Mouse (Mus musculus) cerebellum, postnatal 25 days (tissue): ENCODE data around the gene Irgc1.

Source experiments
- DNase-seq, 2 experiments: peaks; one replicate each; pipeline ENCODE4 v3.0.0; 2021; ENCODE audit warnings: mixed read lengths in 2 of 2

Gene Irgc1

GRCm38 (mm10) chr7:24451855-24452311, at the start of gene Irgc1:
Gene Irgc1 (minus strand): TSS chr7:24452297.
- no peak for DNase-seq

DNA sequence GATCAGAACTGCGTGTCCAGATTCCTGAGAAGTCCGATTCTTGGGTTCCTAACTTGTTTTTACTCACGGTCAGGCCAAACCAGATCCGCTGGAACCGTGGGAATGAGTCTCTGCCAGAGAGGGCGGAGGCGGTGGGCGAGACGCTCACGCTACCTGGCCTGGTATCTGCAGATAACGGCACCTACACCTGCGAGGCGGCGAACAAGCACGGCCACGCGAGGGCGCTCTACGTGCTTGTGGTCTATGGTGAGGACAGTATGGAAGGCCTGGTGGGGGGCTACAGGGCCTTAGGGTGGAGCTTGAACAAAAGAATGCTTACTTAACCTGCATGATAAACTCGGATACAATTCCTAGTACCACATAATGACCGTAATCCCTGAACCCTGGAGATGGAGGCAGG, 49.4 kb upstream of the Irgc1 start:
- peak; percentile 56 to 74 for DNase-seq

DNA sequence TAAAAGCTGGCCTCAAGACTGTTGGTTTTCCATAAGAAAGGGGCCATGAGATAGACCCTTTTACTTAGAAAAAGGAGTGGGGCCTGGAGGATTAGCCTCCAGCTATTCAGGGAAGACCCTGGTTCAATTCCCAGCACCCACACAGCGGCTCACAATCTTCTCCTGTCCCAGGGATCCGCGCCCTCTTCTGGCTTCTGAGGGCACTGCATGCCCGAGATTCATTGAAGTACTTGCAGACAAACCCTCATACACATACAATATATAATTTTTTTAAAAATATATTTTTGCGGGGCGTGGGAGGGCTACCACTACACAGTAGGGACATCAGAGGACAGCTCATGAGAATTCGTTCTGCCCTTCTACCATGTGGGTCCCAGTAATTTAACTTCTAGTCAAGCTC, 48.8 kb upstream of the Irgc1 start:
- DNase-seq, result peak; percentile 47 to 74

DNA sequence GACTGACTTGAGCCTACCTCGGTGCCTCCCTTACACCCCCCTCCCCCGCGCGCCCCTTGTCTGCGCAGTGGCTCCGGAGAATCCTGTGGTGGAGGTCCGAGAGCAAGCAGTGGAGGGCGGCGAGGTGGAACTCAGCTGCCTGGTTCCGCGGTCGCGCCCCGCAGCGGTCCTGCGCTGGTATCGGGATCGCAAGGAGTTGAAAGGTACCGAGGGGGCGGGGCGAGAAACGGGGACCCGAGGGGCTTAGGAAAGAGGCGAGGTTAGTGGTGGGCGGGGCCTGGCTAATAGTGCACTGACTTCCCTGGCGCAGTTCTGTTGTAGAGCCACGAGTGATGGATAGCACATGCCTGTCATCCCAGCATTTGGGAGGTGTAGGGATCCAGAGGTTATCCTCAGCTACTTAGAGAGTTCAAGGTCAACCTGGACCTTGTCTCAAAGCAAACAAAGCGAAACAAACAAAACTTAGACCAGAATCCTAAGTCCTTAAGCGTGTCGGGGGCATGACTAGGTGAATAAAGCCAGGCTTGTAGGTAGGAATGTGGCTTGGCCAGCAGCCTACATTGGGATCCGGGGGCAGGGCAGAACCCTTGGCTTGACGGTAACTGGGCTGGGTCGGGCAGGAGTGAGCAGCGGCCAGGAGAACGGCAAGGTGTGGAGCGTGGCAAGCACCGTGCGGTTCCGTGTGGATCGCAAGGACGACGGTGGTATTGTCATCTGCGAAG, 47.9 kb upstream of the Irgc1 start:
- DNase-seq, result peak in 1 of 2 experiments; percentile 41

DNA sequence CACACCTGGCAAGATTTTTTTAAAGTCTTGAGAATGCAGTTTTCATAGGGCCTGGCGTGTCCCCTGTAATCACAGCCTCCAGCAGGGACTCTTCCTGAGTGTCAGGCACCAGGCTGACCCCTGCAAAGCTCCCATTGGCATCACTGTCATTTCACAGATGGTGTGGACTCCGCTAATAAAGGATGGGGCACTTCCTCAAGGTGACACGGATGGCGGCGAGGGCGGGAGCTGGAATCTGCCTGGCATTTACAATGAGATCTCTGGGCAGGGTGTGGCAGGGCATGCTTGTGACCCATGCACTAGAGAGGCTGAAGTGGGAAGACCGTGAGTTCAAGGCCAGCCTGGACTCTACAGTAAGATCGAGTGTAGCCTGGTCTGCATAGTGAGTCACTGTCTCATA, 36.2 kb upstream of the Irgc1 start:
- peak; percentile 68 to 71 for DNase-seq

DNA sequence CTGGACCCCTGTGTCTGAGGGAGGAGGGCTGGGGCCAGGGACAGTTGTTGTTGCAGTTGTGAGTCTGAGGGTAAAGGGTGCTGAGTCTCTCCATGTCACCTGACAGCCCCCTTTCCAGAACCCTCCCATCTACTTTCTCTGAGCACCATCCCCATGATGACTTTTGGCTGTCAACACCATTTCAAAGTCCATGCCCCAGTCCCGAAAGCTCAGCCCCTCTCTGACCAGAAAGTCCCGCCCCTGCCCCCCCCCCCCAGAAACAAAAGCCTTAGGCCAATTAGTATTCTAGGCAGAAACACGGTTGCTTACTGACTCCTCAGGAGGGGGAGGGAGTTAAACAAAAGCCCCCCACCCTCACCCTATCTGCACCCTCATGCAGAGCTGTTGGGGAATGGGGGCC, 35.3 kb upstream of the Irgc1 start:
- no peak for DNase-seq

- DNase-seq, result peak in 1 of 2 experiments; percentile 30
Observed at GRCm38 (mm10) chr7:24486654-24487130, 34.6 kb upstream of the Irgc1 start.

- peak in 1 of 2 experiments; percentile 23 for DNase-seq
Observed at GRCm38 (mm10) chr7:24485481-24485880, 33.4 kb upstream of the Irgc1 start.

DNA sequence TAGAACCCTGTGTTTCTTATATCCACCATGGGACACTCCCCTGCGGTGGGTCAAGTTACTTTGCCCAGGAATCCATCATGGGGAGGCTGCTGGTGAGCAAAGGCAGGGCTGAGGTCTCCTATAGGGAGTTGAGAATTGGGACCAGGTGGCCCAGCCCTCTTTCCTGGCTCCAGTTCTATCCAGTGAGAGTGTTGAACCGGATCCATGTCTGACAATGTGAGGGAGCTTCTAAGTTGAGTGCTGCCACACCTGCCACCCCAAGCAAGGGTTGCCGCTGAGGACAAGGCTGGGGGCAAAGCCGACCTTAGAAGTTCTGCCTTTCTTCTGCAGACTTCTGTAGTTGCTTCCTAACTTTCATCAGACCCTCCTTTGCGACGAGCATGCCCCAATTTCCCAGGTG, 31.2 kb upstream of the Irgc1 start:
- peak; percentile 45 to 48 for DNase-seq

DNA sequence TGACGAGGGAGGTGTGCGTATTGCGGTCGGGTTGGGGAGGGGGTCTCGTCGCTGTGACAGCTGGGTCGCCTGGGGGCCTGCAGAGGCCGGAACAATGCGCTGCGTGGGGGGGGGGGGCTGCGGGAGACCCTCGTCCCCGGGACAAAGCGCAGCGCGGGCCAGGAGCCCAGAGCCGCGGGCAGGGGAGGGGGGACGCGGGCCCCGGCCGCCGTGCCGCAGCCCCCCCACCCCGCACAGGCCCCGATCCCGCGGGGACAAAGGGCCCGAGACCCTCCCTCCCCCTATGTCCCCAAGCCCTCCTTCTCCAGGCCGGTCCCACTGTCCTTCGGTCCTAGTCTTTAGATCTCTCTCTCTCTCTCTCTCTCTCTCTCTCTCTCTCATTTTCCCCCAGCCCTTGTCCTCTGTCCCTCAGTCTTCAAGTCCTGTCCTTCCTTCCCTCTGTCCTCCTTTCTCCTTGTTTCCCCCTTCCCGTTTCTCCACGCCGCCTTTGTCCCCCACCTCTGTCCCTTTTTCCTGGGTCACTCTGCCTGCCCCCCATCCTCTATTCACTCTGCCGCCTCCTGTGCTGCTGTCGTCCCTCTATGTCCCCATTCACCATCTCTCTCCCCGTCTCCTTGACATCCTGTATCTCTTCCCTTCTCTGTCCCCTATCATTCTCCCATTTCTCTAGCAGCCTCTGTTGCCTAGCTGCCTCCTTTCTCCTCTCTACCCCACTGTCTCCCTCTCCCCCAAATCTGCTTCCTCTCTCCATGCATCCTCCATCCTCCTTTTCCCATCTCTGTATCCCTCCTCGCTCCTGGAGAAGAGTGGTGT, 30.3 kb upstream of the Irgc1 start:
- peak; percentile 28 to 44 for DNase-seq

DNA sequence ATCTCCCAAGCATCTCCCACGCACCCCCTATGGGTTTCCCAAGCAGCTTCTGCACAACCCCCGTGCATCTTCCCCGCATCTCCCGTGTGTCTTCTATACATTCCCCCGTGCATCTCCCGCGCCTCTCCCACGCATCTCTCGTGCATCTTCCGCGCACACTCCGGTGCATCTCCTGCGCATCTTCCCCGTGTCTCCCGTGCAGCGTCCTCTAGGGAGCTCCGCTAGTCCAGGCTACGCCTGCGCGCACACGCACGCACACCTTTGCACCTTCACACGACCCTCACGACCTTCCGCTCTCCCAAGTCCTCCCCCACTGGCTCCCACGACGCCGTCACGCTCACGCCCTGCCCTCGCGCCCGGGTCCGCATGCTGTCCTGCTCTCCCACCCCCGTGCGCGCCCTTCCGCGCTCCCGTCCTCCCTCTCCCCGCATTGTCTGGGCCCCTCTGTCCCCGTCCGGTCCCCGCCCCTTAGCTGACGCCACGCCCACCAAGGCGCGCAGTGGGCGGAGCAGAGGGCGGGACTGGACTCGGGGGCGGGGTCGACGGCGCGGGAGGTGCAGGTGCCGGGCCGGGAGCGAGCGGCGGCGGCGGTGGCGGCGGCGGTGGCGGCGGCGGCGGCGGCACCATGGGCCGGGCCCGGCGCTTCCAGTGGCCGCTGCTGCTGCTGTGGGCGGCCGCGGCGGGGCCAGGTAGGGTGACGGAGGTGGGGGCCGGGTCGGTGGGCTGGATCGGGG, 29.5 kb upstream of the Irgc1 start, which contains the start of gene Cadm4:
Gene Cadm4 (plus strand): TSS at position 550 of the 734 bp plus-strand sequence.
- peak; percentile 96 to 98 for DNase-seq

GRCm38 (mm10) chr7:24480986-24481473, 28.9 kb upstream of the Irgc1 start:
- no peak for DNase-seq

DNA sequence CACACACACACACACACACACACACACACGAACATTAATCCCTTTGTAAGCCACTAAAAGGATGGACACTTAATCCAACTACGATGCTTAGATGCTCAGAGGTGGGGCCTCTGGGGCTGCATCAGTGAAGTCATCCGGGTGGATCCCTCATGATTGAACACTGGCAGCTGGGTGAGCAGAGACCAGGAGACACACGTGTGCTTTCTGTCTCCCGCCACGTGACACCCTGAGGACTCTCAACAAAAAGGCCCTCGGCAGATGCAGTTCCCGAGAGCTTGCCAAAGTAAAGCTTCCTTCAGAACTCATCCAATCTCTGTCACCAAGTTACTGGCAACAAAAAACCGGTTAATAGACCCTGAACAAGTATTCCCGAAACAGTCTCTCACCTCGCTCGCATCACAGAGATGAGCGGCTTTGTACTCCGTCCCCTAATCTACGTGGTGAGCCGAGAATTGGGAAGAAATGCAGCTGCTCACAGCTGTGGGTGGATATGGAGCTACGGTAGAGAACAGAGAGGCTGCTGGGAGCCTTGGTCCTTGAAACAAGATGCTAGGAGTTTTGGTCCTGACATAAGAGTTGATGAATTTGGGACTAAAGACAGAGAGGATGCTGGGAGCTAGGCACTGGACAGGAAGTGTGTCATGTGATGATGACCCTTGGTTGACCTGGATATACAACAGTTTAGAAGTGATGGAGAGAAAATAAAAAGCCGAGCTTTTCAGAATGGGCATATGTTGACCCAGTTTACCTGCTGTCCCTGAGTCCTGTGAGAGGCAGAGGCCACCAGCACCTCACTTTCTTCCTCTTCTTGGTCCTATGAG, 28.2 kb upstream of the Irgc1 start:
- peak; percentile 30 to 47 for DNase-seq

DNA sequence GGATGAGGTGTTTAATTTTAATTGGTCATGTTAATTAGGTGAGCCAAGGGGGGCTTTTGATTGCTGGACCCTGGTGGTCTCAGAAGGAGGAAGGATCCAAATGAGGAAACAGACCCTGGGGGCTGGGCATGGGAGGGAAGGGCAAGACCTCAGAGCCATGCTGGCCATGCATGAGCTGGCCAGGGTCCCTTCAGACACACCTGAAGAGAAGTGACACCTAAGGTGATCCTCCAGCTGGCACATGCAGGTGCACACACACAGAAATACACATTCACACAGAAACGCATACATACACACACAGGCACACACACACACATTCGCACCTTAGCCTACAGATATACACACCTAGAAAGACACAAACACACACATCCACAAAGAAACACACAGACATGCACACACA, 27.6 kb upstream of the Irgc1 start:
- no peak for DNase-seq

GRCm38 (mm10) chr7:24478911-24479310, 26.8 kb upstream of the Irgc1 start:
- peak; percentile 8 to 20 for DNase-seq

DNA sequence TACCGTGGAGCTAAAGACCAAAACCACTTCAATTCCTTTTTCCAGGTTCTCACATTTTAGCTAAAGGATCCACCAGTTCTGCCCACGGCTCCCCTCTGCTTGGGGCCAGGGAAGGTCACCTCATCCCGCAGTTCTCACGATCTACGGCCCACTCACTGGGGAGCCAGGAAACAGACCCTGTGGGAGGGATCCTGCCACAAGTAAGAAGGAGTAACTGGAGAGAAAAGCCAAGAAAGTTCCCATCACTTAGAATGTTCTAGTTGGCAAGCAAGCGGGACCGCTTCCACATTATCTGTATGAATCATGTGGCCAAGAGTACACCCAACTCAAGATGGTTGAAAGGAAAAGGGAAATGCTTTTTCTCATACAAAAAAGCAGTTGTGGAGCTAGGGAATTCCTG, 24.8 kb upstream of the Irgc1 start:
- no peak for DNase-seq

GRCm38 (mm10) chr7:24476338-24476737, 24.2 kb upstream of the Irgc1 start:
- DNase-seq, result no peak

DNA sequence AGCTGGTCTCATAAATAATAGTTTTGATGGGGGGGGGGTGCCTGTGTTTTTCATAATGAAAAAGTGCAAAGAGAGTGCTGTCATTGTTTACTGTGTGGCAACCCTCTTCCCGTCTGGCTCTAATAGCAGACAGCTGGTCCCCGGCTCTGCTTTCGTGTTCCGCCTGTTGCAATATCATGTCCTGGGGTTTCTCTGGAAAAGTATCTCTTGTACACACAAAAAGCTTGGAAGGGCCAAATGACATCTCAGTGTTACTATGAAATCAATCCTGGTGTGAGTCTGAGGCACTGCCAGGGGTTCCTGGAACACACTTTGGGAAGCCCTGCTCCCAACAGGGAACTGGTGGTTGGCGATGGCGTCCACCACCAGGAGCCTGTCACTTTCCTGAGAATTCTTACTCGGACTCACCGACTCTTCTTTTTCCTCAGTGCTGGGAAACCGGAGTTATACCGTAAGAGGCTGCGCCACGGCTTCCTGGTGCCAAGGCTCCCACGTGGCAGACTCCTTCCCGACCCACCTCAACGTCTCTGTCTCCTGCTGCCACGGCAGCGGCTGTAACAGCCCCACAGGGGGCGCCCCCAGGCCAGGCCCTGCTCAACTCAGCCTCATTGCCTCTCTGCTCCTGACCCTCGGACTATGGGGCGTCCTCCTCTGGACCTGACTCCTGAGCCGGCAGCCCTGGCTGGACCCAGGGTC, 22.9 kb upstream of the Irgc1 start:
- DNase-seq, result peak; percentile 55 to 70

GRCm38 (mm10) chr7:24473913-24474529, 21.9 kb upstream of the Irgc1 start:
- DNase-seq, result peak; percentile 86 to 89

GRCm38 (mm10) chr7:24472937-24473336, 20.8 kb upstream of the Irgc1 start:
- DNase-seq, result peak in 1 of 2 experiments; percentile 64

DNA sequence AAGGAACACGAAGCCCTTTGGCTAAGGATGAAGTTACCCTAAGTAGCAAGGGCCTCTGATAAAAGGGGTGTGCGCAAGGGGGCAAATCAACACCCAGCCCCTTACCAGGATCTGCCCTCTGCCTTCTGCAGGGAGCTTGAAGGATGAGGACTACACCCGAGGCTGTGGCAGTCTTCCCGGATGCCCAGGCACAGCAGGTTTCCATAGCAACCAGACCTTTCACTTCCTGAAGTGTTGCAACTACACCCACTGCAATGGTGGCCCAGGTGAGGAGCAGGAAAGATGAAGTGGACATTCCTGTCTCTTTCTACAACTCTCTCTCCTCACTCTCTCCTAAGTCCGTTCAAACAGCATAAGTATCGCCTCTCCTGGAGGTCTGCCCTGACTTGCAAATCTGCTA, 20.3 kb upstream of the Irgc1 start:
- no peak for DNase-seq
